Mouse (Mus musculus) lung, embryonic 15.5 days (tissue): ENCODE results near the gene Adgrb2. TPM values are rescaled to one million over a fixed set of nuclear protein-coding genes. Genes with fewer than 3 reads are reported as not detected.

Experiments used
- ATAC-seq: fragments of 200-750 bp; cut with Nextera tagmentation; 2 replicates; pipeline ENCODE4 v1.8.0; 2017; ENCODE audit warnings: moderate number of reproducible peaks, borderline replicate concordance; ENCODE audit not compliant: low FRiP score, low TSS enrichment; ENCODE audit errors: extremely low read depth
- H3K27ac ChIP-seq: fragments of 300-500 bp; sonication (generic); 2 replicates; pipeline ENCODE4 v1.5.1; 2015; ENCODE audit warnings: moderate library complexity, mild to moderate bottlenecking, inconsistent platforms
- H3K27me3 ChIP-seq: fragments of 300-500 bp; sonication (generic); 2 replicates; pipeline ENCODE4 v1.6.1; 2015; ENCODE audit warnings: inconsistent platforms
- H3K36me3 ChIP-seq: fragments of 300-500 bp; sonication (generic); 2 replicates; pipeline ENCODE4 v1.6.1; 2015; ENCODE audit warnings: inconsistent platforms
- H3K4me1 ChIP-seq: fragments of 300-500 bp; sonication (generic); 2 replicates; pipeline ENCODE4 v1.6.1; 2015; ENCODE audit warnings: inconsistent platforms
- H3K4me2 ChIP-seq: fragments of 300-500 bp; sonication (generic); 2 replicates; pipeline ENCODE4 v1.6.1; 2015; ENCODE audit warnings: inconsistent platforms, mild to moderate bottlenecking, moderate library complexity
- H3K4me3 ChIP-seq: fragments of 300-500 bp; sonication (generic); 2 replicates; pipeline ENCODE4 v1.5.1; 2015; ENCODE audit warnings: mild to moderate bottlenecking, inconsistent platforms
- H3K9ac ChIP-seq: fragments of 300-500 bp; sonication (generic); 2 replicates; pipeline ENCODE4 v1.6.1; 2015; ENCODE audit warnings: inconsistent platforms
- H3K9me3 ChIP-seq: fragments of 300-500 bp; sonication (generic); 2 replicates; pipeline ENCODE4 v1.6.1; 2016; ENCODE audit warnings: inconsistent platforms
- WGBS: fragments of 180-500 bp; shearing (Covaris S2); methylation state at CpG from one replicate; pipeline ENCODE4 v1.1.7; 2015; 5-methylcytosine and 5-hydroxymethylcytosine counted together
- polyA plus RNA-seq: library from polyadenylated mRNA; unstranded; fragments of >200 nt; fragmentation: Nextera tagmentation; extraction: Ambion mirVana; gene quantifications from 2 replicates; pipeline ENCODE4 v1.2.1, GENCODE M21; 2015

Adgrb2 gene
- polyA plus RNA-seq, 1 experiment from 2014 or later = 1.6 TPM

GRCm38 (mm10) chr4:130055160-130056010 is 70.7 kb downstream of the Adgrb2 start:
- no peak for ATAC-seq
- Histone ChIP-seq H3K27ac (no peak overlapping the region), H3K4me1 (peaks cover 15% of the 10 kb centered on the region), H3K4me3 (no peak overlapping the region), H3K36me3 (no peaks in the 10 kb centered on the region), H3K9me3 (no peaks in the 10 kb centered on the region), H3K27me3 (no peaks in the 10 kb centered on the region), H3K4me2 (no peak overlapping the region), H3K9ac (no peak overlapping the region)
- WGBS = 80% methylated on average over 14 of the region's 14 CpGs

GRCm38 (mm10) chr4:130056011-130056322 is 71.3 kb downstream of the Adgrb2 start:
- Histone ChIP-seq H3K9ac (no peak overlapping the region), H3K27ac (no peak overlapping the region), H3K4me2 (no peak overlapping the region), H3K4me1 (peaks cover 9% of the 10 kb centered on the region), H3K4me3 (no peak overlapping the region), H3K27me3 (no peaks in the 10 kb centered on the region), H3K36me3 (no peaks in the 10 kb centered on the region), H3K9me3 (no peaks in the 10 kb centered on the region)
- ATAC-seq = no peak
- WGBS = 68% methylated on average over 3 of the region's 3 CpGs

GRCm38 (mm10) chr4:130056471-130056870 is 71.8 kb downstream of the Adgrb2 start:
- H3K4me1 ChIP-seq = peaks cover 6% of the 10 kb centered on the region; the same call in 1 of the 2 replicates
- ATAC-seq = no peak
- no peaks in the 10 kb centered on the region for H3K27me3 ChIP-seq
- H3K4me2 ChIP-seq = no peak overlapping the region
- no peaks in the 10 kb centered on the region for H3K36me3 ChIP-seq
- 68% methylated on average over 3 of the region's 3 CpGs for WGBS
- H3K9me3 ChIP-seq = no peaks in the 10 kb centered on the region
- H3K4me3 ChIP-seq = no peak overlapping the region
- H3K9ac ChIP-seq = no peak overlapping the region
- H3K27ac ChIP-seq = no peak overlapping the region

- no peak overlapping the region for H3K4me2 ChIP-seq
- H3K27ac ChIP-seq = no peak overlapping the region
- H3K9me3 ChIP-seq = no peaks in the 10 kb centered on the region
- H3K36me3 ChIP-seq = no peaks in the 10 kb centered on the region
- ATAC-seq = no peak
- no peak overlapping the region for H3K4me3 ChIP-seq
- no peaks in the 10 kb centered on the region for H3K27me3 ChIP-seq
- H3K4me1 ChIP-seq = no peaks in the 10 kb centered on the region; the same call in 1 of the 2 replicates
- H3K9ac ChIP-seq = no peak overlapping the region
Measured at GRCm38 (mm10) chr4:130060937-130061336, 76.3 kb downstream of the Adgrb2 start.

- Histone ChIP-seq H3K27me3 (no peaks in the 10 kb centered on the region), H3K36me3 (no peaks in the 10 kb centered on the region), H3K27ac (no peak overlapping the region), H3K9me3 (no peaks in the 10 kb centered on the region), H3K4me1 (no peaks in the 10 kb centered on the region; the same call in 1 of the 2 replicates), H3K4me3 (no peak overlapping the region), H3K9ac (no peak overlapping the region), H3K4me2 (no peak overlapping the region)
- 22% methylated on average over 7 of the region's 7 CpGs for WGBS
- ATAC-seq = no peak; the same call in 1 of the 2 replicates
Measured at GRCm38 (mm10) chr4:130063191-130063590, 78.5 kb downstream of the Adgrb2 start.

GRCm38 (mm10) chr4:130066816-130067215 is 82.1 kb downstream of the Adgrb2 start:
- H3K27me3 ChIP-seq = no peaks in the 10 kb centered on the region
- no peaks in the 10 kb centered on the region for H3K36me3 ChIP-seq
- H3K27ac ChIP-seq = no peak overlapping the region
- H3K4me2 ChIP-seq = no peak overlapping the region
- no peak overlapping the region for H3K9ac ChIP-seq
- H3K4me1 ChIP-seq = no peaks in the 10 kb centered on the region; the same call in 1 of the 2 replicates
- ATAC-seq = no peak
- H3K9me3 ChIP-seq = no peaks in the 10 kb centered on the region
- WGBS = 17% methylated on average over 8 of the region's 8 CpGs
- H3K4me3 ChIP-seq = no peak overlapping the region

- 62% methylated on average over 3 of the region's 3 CpGs for WGBS
- Histone ChIP-seq H3K4me2 (no peak overlapping the region), H3K36me3 (no peaks in the 10 kb centered on the region), H3K9me3 (no peaks in the 10 kb centered on the region), H3K9ac (no peak overlapping the region), H3K27ac (no peak overlapping the region), H3K27me3 (no peaks in the 10 kb centered on the region), H3K4me1 (no peaks in the 10 kb centered on the region), H3K4me3 (no peak overlapping the region)
- no peak for ATAC-seq
Measured at GRCm38 (mm10) chr4:130070523-130070922, 85.9 kb downstream of the Adgrb2 start.

GRCm38 (mm10) chr4:130071758-130072157 is 87.1 kb downstream of the Adgrb2 start:
- Histone ChIP-seq H3K36me3 (no peaks in the 10 kb centered on the region), H3K9ac (no peak overlapping the region), H3K27ac (no peak overlapping the region), H3K4me2 (no peak overlapping the region), H3K4me1 (no peaks in the 10 kb centered on the region), H3K4me3 (no peak overlapping the region), H3K27me3 (peaks cover 5% of the 10 kb centered on the region; the same call in 1 of the 2 replicates), H3K9me3 (no peaks in the 10 kb centered on the region)
- no peak for ATAC-seq
- WGBS = 58% methylated on average over 2 of the region's 2 CpGs

Other genes with a start within 250 kb of the Adgrb2 start
- gene Khdrbs1, start 242.6 kb upstream of the Adgrb2 start, polyA plus RNA-seq = 125 and 126 TPM in 2 replicates
- 353 and 378 TPM in 2 replicates for gene Ptp4a2, start 173.7 kb upstream of the Adgrb2 start, polyA plus RNA-seq
- gene Spocd1, start 55.6 kb upstream of the Adgrb2 start, polyA plus RNA-seq = 0.08 and 0.09 TPM in 2 replicates
- 66.3 and 74.6 TPM in 2 replicates for gene Col16a1, start 63.0 kb downstream of the Adgrb2 start, polyA plus RNA-seq
- gene Pef1, start 117.7 kb downstream of the Adgrb2 start, polyA plus RNA-seq = 75.0 and 76.5 TPM in 2 replicates
- gene Hcrtr1, start 154.5 kb downstream of the Adgrb2 start, polyA plus RNA-seq = 0.28 and 0.50 TPM in 2 replicates
- gene Tinagl1, start 190.3 kb downstream of the Adgrb2 start, polyA plus RNA-seq = 52.4 and 57.5 TPM in 2 replicates
- gene Gm853, start 237.5 kb downstream of the Adgrb2 start, polyA plus RNA-seq = not detected in 2 replicates